Mouse (Mus musculus) cerebellum, adult 2 months (tissue): ENCODE measurements at regions not wholly inside any gene's neighbourhood (a gene's known extent, or its start where the extent isn't known, plus 50 kb on each side); places are given as distances from the start of the nearest gene placed in this dataset.

Experiments used
- DNase-seq, 2 experiments: peaks; one replicate each; pipeline ENCODE4 v3.0.0; 2021
- H3K27ac ChIP-seq: fragments of 200-500 bp; 2 replicates; pipeline ENCODE4 v1.5.1; 2012; ENCODE audit warnings: low read length, control low read depth, inconsistent platforms; ENCODE audit not compliant: insufficient read depth
- H3K27me3 ChIP-seq: fragments of 200-500 bp; 2 replicates; pipeline ENCODE4 v1.6.1; 2012; ENCODE audit warnings: inconsistent platforms, mild to moderate bottlenecking, low read length, moderate library complexity; ENCODE audit not compliant: control insufficient read depth, insufficient read depth
- H3K4me1 ChIP-seq: fragments of 200-500 bp; 2 replicates; pipeline ENCODE4 v1.6.1; 2011; ENCODE audit warnings: low read length; ENCODE audit not compliant: control insufficient read depth, insufficient read depth
- H3K4me3 ChIP-seq: fragments of 200-500 bp; replicated peaks from 2 replicates; pipeline ENCODE3; 2011; ENCODE audit warnings: mild to moderate bottlenecking, low read depth, low read length, control low read depth; ENCODE audit not compliant: insufficient read depth
- CTCF ChIP-seq: fragments of 200-500 bp; IDR thresholded peaks from 2 replicates; pipeline ENCODE4 v1.5.1; 2011; ENCODE audit warnings: low read depth, mild to moderate bottlenecking, control low read depth, low read length, moderate library complexity, borderline replicate concordance; ENCODE audit not compliant: insufficient read depth
- POLR2A ChIP-seq: fragments of 200-500 bp; IDR thresholded peaks from 2 replicates; pipeline ENCODE4 v1.6.1; 2011; ENCODE audit warnings: low read length, control low read depth, borderline replicate concordance; ENCODE audit not compliant: insufficient read depth
- WGBS: fragments of 180-500 bp; shearing (Covaris S2); methylation state at CpG from one replicate; pipeline ENCODE4 v1.1.7; 2018; 5-methylcytosine and 5-hydroxymethylcytosine counted together

- WGBS: 72% methylated on average over 10 of the region's 10 CpGs
- TF ChIP-seq POLR2A (no peak), CTCF (no peak)
- H3K4me3 ChIP-seq: no peak overlapping the region
- no peak for DNase-seq
- no peaks in the 10 kb centered on the region for H3K4me1 ChIP-seq
- H3K27me3 ChIP-seq: no peaks in the 10 kb centered on the region
- no peak overlapping the region for H3K27ac ChIP-seq
Measured at GRCm38 (mm10) chr2:43455158-43455873, 99.8 kb upstream of the Kynu start.

GRCm38 (mm10) chr2:43469161-43469560, 86.0 kb upstream of the Kynu start:
- Histone ChIP-seq H3K27me3 (no peaks in the 10 kb centered on the region), H3K27ac (no peak overlapping the region), H3K4me1 (no peaks in the 10 kb centered on the region), H3K4me3 (no peak overlapping the region)
- no peak for DNase-seq
- TF ChIP-seq CTCF: no peak
- no peak for TF ChIP-seq POLR2A
- 76% methylated on average over 3 of the region's 3 CpGs for WGBS

DNA sequence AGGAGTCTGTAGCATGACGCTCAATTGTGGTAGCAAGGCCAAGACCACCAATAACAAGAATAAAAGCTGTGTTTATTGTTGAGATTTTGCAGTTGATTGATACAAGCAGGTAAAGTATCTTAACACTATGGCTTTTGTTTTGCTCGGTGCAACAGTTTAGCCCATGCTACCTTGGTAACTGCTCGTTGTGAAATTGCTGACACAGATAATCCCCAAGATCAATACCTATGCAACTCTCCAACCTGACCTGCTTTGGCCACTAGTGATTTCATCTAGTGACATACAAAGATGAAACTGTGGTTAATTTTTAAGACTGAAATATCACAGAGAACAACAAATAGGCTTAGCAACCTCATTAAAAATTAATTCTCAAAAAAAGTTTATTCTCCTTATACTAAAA, 85.2 kb upstream of the Kynu start:
- WGBS: 86% methylated on average over 3 of the region's 3 CpGs

DNA sequence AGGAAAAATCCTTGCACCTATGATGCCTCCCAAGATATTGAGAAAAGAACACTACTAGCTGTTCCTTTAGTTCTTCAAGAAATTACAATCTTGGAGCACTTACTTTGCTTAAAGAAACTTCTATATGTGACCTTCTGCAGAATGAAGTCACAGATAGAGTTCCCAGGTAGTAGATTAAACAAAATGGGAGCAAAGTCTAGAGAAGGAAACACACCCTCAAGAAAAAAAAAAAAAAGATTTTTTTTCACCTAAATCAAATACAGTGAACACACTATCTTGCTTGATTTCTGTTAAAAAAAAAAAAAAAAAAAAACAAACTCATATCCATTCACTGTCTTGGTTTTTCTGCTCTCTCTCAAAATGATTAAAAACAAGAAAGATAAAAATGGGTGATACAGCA, 76.6 kb upstream of the Kynu start:
- TF ChIP-seq POLR2A (no peak), CTCF (no peak)
- no peak for DNase-seq
- H3K4me1 ChIP-seq: no peaks in the 10 kb centered on the region
- H3K4me3 ChIP-seq: no peak overlapping the region
- no peak overlapping the region for H3K27ac ChIP-seq
- H3K27me3 ChIP-seq: no peaks in the 10 kb centered on the region

More for the DNA sequence above, 85.2 kb upstream of the Kynu start:
- Histone ChIP-seq H3K27me3 (no peaks in the 10 kb centered on the region), H3K27ac (no peak overlapping the region), H3K4me1 (no peaks in the 10 kb centered on the region), H3K4me3 (no peak overlapping the region)
- DNase-seq: no peak
- no peak for TF ChIP-seq CTCF
- no peak for TF ChIP-seq POLR2A

DNA sequence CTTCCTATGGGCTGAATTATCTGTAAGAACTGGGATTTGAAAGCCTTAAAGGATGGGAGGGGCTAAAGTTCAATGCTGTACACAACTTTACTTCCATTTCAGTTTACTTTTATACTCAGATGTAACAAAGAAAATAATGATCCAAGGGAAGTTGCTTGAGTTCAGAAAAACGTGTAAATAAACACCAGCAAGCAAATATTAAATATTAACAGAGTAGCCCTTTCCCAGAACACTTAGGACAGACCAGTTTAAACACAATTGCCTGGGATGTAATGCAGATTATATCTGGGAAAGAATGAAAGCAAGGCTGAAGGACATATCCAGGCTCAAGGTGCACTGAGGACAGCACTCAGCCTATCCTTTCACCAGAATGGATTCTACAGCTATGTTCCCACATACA, 75.3 kb upstream of the Kynu start:
- Histone ChIP-seq H3K4me1 (no peaks in the 10 kb centered on the region), H3K27ac (no peak overlapping the region), H3K4me3 (no peak overlapping the region), H3K27me3 (no peaks in the 10 kb centered on the region)
- TF ChIP-seq POLR2A (no peak), CTCF (no peak)
- 25% methylated on average over 1 of the region's 1 CpGs for WGBS
- DNase-seq: no peak
